16 mouse cellular contexts compared by ENCODE assay signal in the genomic region with DNA sequence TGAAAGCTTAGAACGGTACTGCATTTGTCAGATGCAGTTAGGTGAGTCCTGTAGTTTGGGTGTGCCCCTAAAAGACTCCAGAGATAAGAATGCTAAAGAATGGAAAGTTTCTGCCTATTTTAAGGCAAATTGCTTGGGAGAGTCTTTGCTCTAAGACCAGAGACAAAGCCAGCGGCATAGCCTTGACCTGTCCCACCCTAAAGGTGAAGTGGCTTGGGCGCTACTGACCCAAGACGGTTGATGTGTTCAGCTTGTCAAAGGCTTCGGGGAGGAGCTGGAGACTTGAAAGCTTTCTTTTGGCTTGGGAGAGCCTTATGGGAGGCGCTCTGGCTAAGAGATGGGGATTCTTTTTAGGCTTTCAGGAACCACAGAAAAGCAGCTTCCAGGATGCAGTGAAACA.
"Had no signal": no experiment of that assay in that cellular context is flagged by ENCODE, and none has a peak within 500 bp of the region (broad histone marks: within the 10 kb centered on the region; RNA-seq: fewer than 3 reads in every experiment).

No protein-coding gene starts in this region.

- H3K4me3 ChIP-seq: lung, embryonic 15.5 days; megakaryocyte, embryonic 14.5 days; midbrain, embryonic 13.5 days; midbrain, embryonic 15.5 days; neural tube, embryonic 12.5 days; stomach, embryonic 15.5 days had no signal

- H3K27ac ChIP-seq: lung, embryonic 15.5 days; macrophage; midbrain, embryonic 13.5 days; midbrain, embryonic 15.5 days; neural tube, embryonic 12.5 days; stomach, embryonic 15.5 days; stomach, postnatal 0 days had no signal

- DNase-seq: liver, postnatal 0 days; lung, adult 2 months; lung, postnatal 14 days; lung, postnatal 36 days; right cerebral cortex, postnatal 14 days; thymus, adult 2 months; thymus, postnatal 14 days; thymus, postnatal 36 days had no signal

- H3K27me3 ChIP-seq: lung, embryonic 15.5 days; megakaryocyte, embryonic 14.5 days; midbrain, embryonic 13.5 days; midbrain, embryonic 15.5 days; neural tube, embryonic 12.5 days; stomach, embryonic 15.5 days had no signal

- H3K9ac ChIP-seq: liver, postnatal 0 days; lung, embryonic 15.5 days; midbrain, embryonic 13.5 days; midbrain, embryonic 15.5 days; neural tube, embryonic 12.5 days; stomach, embryonic 15.5 days had no signal

- H3K9me3 ChIP-seq: lung, embryonic 15.5 days; midbrain, embryonic 15.5 days; stomach, embryonic 15.5 days had no signal

- H3K4me1 ChIP-seq: lung, embryonic 15.5 days; megakaryocyte, embryonic 14.5 days; midbrain, embryonic 13.5 days; midbrain, embryonic 15.5 days; neural tube, embryonic 12.5 days; stomach, embryonic 15.5 days had no signal
